Mouse (Mus musculus) C2C12 (cell line): ENCODE measurements around the gene Shb.

Source experiments
- CTCF ChIP-seq: IDR thresholded peaks from one replicate; pipeline ENCODE4 v1.5.1; 2011; ENCODE audit not compliant: control insufficient read depth, insufficient read depth, insufficient read length
- FOSL1 ChIP-seq: IDR thresholded peaks from one replicate; pipeline ENCODE4 v1.8.0; 2011; ENCODE audit warnings: mild to moderate bottlenecking, low read length; ENCODE audit not compliant: poor library complexity, insufficient read depth, severe bottlenecking

DNA sequence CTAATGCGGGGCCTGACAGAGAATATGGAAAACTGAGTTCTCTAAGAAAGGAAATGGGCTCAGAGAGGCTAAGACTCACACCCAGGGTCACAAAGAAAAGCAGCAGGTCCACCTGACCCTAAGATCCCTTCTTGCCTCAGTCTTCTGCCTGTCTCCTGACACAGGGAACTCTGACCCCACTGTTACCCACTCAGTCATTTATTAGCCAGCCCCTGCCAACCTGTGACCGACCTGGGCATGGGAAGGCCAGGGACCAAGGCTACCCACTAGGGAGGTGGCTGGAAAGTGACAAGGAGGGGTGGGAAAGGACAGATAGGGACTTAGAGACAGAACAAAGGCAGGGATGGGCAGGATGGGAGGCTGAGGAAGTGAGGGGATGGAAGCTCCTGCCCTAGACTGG is 26.6 kb downstream of the Shb start:
- no peak for TF ChIP-seq CTCF
- TF ChIP-seq FOSL1: no peak
